In genomic region chr7:139387921-139388669, GRCm38 (mm10) we compare ENCODE assay signal across 8 mouse cellular contexts. TPM values are rescaled to one million over a fixed set of nuclear protein-coding genes. Genes with fewer than 3 reads are reported as not detected.
DNase-seq lines count a peak whose midpoint lies in the region; ATAC-seq and TF ChIP-seq lines count a peak whose summit lies in the region.

No protein-coding gene starts in this region.

- no peaks in the 10 kb centered on the region for H3K36me3 ChIP-seq in kidney, adult 2 months (ENCODE audit: control insufficient read depth, insufficient read depth, low read length)
- peaks cover 0 to 8% of the 10 kb centered on the region in 2 experiments; a peak in 2 of 4 replicates for H3K36me3 ChIP-seq in MEL (ENCODE audit: control insufficient read depth in 1 of 2, insufficient read depth in 2 of 2, low read length in 2 of 2)
- H3K36me3 ChIP-seq in forebrain, embryonic 11.5 days (ENCODE audit: control insufficient read depth, insufficient read depth, low read length), result no peaks in the 10 kb centered on the region
- no peaks in the 10 kb centered on the region for H3K36me3 ChIP-seq in limb, embryonic 15.5 days
- H3K36me3 ChIP-seq in small intestine, adult 2 months (ENCODE audit: control insufficient read depth, insufficient read depth, low read length), result no peaks in the 10 kb centered on the region

- peak overlapping the region; percentile 96 for H3K9ac ChIP-seq in MEL (ENCODE audit: control insufficient read depth, low read depth, low read length, poor library complexity, severe bottlenecking)
- H3K9ac ChIP-seq in forebrain, embryonic 11.5 days (ENCODE audit: low read length), result peak overlapping the region; percentile 79
- H3K9ac ChIP-seq in limb, embryonic 15.5 days, result peak overlapping the region; percentile 65

- H3K79me2 ChIP-seq in MEL (ENCODE audit: control insufficient read depth, insufficient read depth, low read length, poor library complexity), result peaks cover 7% of the 10 kb centered on the region

- no peak; the same call in 1 of the 2 replicates for ATAC-seq in forebrain, embryonic 11.5 days (replicated peaks; ENCODE audit: low FRiP score)
- peak; percentile 81 for ATAC-seq in limb, embryonic 15.5 days (ENCODE audit: insufficient number of reproducible peaks, low FRiP score, low TSS enrichment, low read depth)

- TF ChIP-seq POLR2A in kidney, adult 2 months (IDR thresholded peaks at IDR 0.05; ENCODE audit: low read depth, low read length), result no peak
- no peak for TF ChIP-seq POLR2A in MEL (IDR thresholded peaks at IDR 0.05; ENCODE audit: control insufficient read depth in 1 of 2, insufficient read depth in 1 of 2, low read depth in 1 of 2, low read length in 2 of 2, poor library complexity in 1 of 2)
- no peak for TF ChIP-seq POLR2A in small intestine, adult 2 months (IDR thresholded peaks at IDR 0.05; ENCODE audit: low read depth, low read length)

- DNase-seq in kidney, adult 2 months, result no peak
- no peak for DNase-seq in kidney, postnatal 36 days
- no peak for DNase-seq in MEL (ENCODE audit: low read depth, low spot score)
- no peak for DNase-seq in forebrain, embryonic 11.5 days (ENCODE audit: low spot score)
- DNase-seq in adrenal gland, postnatal 10 days, result no peak
- DNase-seq in layer of hippocampus, postnatal 14 days (ENCODE audit: low spot score in 2 of 2), result no peak

- no peaks in the 10 kb centered on the region for H3K9me3 ChIP-seq in MEL (replicated peaks; ENCODE audit: insufficient read depth, low read length)
- H3K9me3 ChIP-seq in forebrain, embryonic 11.5 days (ENCODE audit: control insufficient read depth, low read length), result no peaks in the 10 kb centered on the region
- no peaks in the 10 kb centered on the region for H3K9me3 ChIP-seq in limb, embryonic 15.5 days

- WGBS in kidney, adult 2 months, result 17% methylated on average over 16 of the region's 16 CpGs
- 21% methylated on average over 16 of the region's 16 CpGs for WGBS in forebrain, embryonic 11.5 days
- 17% methylated on average over 16 of the region's 16 CpGs for WGBS in limb, embryonic 15.5 days
- 15% methylated on average over 16 of the region's 16 CpGs for WGBS in small intestine, adult 2 months

- H3K27ac ChIP-seq in kidney, adult 2 months (ENCODE audit: insufficient read depth, low read depth, low read length), result peak overlapping the region; percentile 57
- peak overlapping the region; percentile 36; the same call in 1 of the 2 replicates for H3K27ac ChIP-seq in MEL (ENCODE audit: control insufficient read depth, low read depth, low read length)
- 0 out of 2 replicates have a peak overlapping the region, but pooled peaks have one; percentile 41 for H3K27ac ChIP-seq in forebrain, embryonic 11.5 days (ENCODE audit: low read depth, low read length)
- H3K27ac ChIP-seq in limb, embryonic 15.5 days, result peak overlapping the region; percentile 93
- H3K27ac ChIP-seq in small intestine, adult 2 months (ENCODE audit: insufficient read depth, low read depth, low read length), result peak overlapping the region; percentile 57; the same call in 1 of the 2 replicates

- no peak for TF ChIP-seq EP300 in MEL (IDR thresholded peaks at IDR 0.05; ENCODE audit: low read depth in 1 of 2, low read length in 2 of 2)

- H3K4me1 ChIP-seq in kidney, adult 2 months (ENCODE audit: control insufficient read depth, insufficient read depth, low read length), result peaks cover 12% of the 10 kb centered on the region
- H3K4me1 ChIP-seq in MEL (ENCODE audit: control insufficient read depth in 1 of 2, insufficient read depth in 2 of 2, low read length in 2 of 2), result peaks cover 2 to 21% of the 10 kb centered on the region in 2 experiments
- peaks cover 10% of the 10 kb centered on the region; the same call in 1 of the 2 replicates for H3K4me1 ChIP-seq in forebrain, embryonic 11.5 days (replicated peaks; ENCODE audit: control insufficient read depth, insufficient read depth, low read length)
- H3K4me1 ChIP-seq in limb, embryonic 15.5 days, result peaks cover 43% of the 10 kb centered on the region
- peaks cover 24% of the 10 kb centered on the region for H3K4me1 ChIP-seq in small intestine, adult 2 months (ENCODE audit: control insufficient read depth, insufficient read depth, insufficient read length, low read length)

- TF ChIP-seq CTCF in kidney, adult 2 months (conservative IDR thresholded peaks at IDR 0.05; ENCODE audit: insufficient read depth, insufficient read length, low read depth, low read length), result no peak
- no peak for TF ChIP-seq CTCF in MEL (IDR thresholded peaks at IDR 0.05 in 2 of 3, conservative IDR thresholded peaks at IDR 0.05 in 1 of 3; ENCODE audit: control insufficient read depth in 1 of 3, insufficient read depth in 1 of 3, low read depth in 2 of 3, low read length in 3 of 3, poor library complexity in 1 of 3, severe bottlenecking in 1 of 3)
- TF ChIP-seq CTCF in small intestine, adult 2 months (IDR thresholded peaks at IDR 0.05; ENCODE audit: extremely low read depth, insufficient read length, insufficient replicate concordance, low read depth, low read length), result no peak

- peak overlapping the region; percentile 56 for H3K4me3 ChIP-seq in kidney, adult 2 months (ENCODE audit: insufficient read depth, low read depth, low read length)
- peak overlapping the region; percentile 92 to 94 for H3K4me3 ChIP-seq in MEL (ENCODE audit: control insufficient read depth in 1 of 2, insufficient read depth in 1 of 2, low read depth in 2 of 2, low read length in 2 of 2)
- peak overlapping the region; percentile 69 for H3K4me3 ChIP-seq in forebrain, embryonic 11.5 days (ENCODE audit: low read depth, low read length)
- H3K4me3 ChIP-seq in limb, embryonic 15.5 days, result peak overlapping the region; percentile 89
- peak overlapping the region; percentile 77 for H3K4me3 ChIP-seq in small intestine, adult 2 months (ENCODE audit: low read depth, low read length)

- H3K4me2 ChIP-seq in forebrain, embryonic 11.5 days (ENCODE audit: low read depth, low read length, severe bottlenecking), result peak overlapping the region; percentile 43
- peak overlapping the region; percentile 38 for H3K4me2 ChIP-seq in limb, embryonic 15.5 days

- TF ChIP-seq RAD21 in MEL (IDR thresholded peaks at IDR 0.05; ENCODE audit: low read depth, low read length), result no peak

- no peaks in the 10 kb centered on the region for H3K27me3 ChIP-seq in kidney, adult 2 months (replicated peaks; ENCODE audit: control insufficient read depth, insufficient read depth, low read length)
- H3K27me3 ChIP-seq in MEL (ENCODE audit: control insufficient read depth in 1 of 2, insufficient read depth in 2 of 2, low read length in 2 of 2), result no peaks in the 10 kb centered on the region
- H3K27me3 ChIP-seq in forebrain, embryonic 11.5 days (ENCODE audit: control insufficient read depth, insufficient read depth, low read length), result no peaks in the 10 kb centered on the region
- H3K27me3 ChIP-seq in limb, embryonic 15.5 days, result no peaks in the 10 kb centered on the region
- H3K27me3 ChIP-seq in small intestine, adult 2 months (ENCODE audit: control insufficient read depth, insufficient read depth, low read length), result no peaks in the 10 kb centered on the region

TF ChIP-seq in MEL, 35 proteins besides CTCF, POLR2A, EP300 and RAD21:
- TF ChIP-seq POLR2AphosphoS2 (IDR thresholded peaks at IDR 0.05; ENCODE audit: low read length) (no peak), BHLHE40 (IDR thresholded peaks at IDR 0.05; ENCODE audit: borderline replicate concordance, low read depth, low read length) (no peak), MAFK (IDR thresholded peaks at IDR 0.05; ENCODE audit: borderline replicate concordance, low read depth, low read length) (no peak), ZKSCAN1 (IDR thresholded peaks at IDR 0.05; ENCODE audit: low read depth, low read length) (no peak), ZMIZ1 (IDR thresholded peaks at IDR 0.05; ENCODE audit: low read depth, low read length) (no peak), TAL1 (IDR thresholded peaks at IDR 0.05; ENCODE audit: low read length) (no peak), JUND (IDR thresholded peaks at IDR 0.05; ENCODE audit: low read depth, low read length) (no peak), ELF1 (IDR thresholded peaks at IDR 0.05; ENCODE audit: low read depth, low read length) (no peak)

RNA-seq across cellular contexts. Expression of gene Inpp5a, which starts 0.8 kb away (rescaled TPM):
- polyA plus RNA-seq in kidney, adult 2 months (2012; rRNA removed), result 25.1 and 27.5 TPM in 2 replicates
- total RNA-seq in MEL (2012; rRNA removed), result 4.8 and 5.7 TPM in 2 replicates
- 10 to 100 TPM in 1 of 2 experiments, not detected in 1; 14.4 TPM for polyA plus RNA-seq in MEL (2012; ENCODE audit: insufficient read depth in 1 of 2, insufficient read length in 2 of 2, low read depth in 1 of 2, low replicate concordance in 2 of 2, missing spikeins in 1 of 2)
- 22.4 and 23.7 TPM in 2 replicates for polyA plus RNA-seq in forebrain, embryonic 11.5 days (2014; fragmentation: Nextera tagmentation; extraction: Ambion mirVana)
- 21.1 and 28.5 TPM in 2 replicates for polyA plus RNA-seq in limb, embryonic 15.5 days (2015; fragmentation: Nextera tagmentation; extraction: Ambion mirVana)
- polyA plus RNA-seq in small intestine, adult 2 months (2012; rRNA removed), result 21.5 and 56.6 TPM in 2 replicates
- 10 to 100 TPM; 59.4 to 64.1 TPM for total RNA-seq in adrenal gland, postnatal 10 days (2021)
- 10 to 100 TPM; 41.1 to 41.2 TPM for total RNA-seq in layer of hippocampus, postnatal 14 days (2021)

Comparison
In these comparisons a context has a peak if more than half of its experiments do, and no peak if none do; other contexts are left out.
1. H3K27ac ChIP-seq: peak in every context shown above with its lines; median percentile 93 in limb, embryonic 15.5 days; 57 in kidney, adult 2 months; 57 in small intestine, adult 2 months; 41 in forebrain, embryonic 11.5 days; 36 in MEL.